Mouse (Mus musculus) Patski (cell line): ENCODE measurements at regions not wholly inside any gene's neighbourhood (a gene's known extent, or its start where the extent isn't known, plus 50 kb on each side); places are given as distances from the start of the nearest gene placed in this dataset.

Experiments used
- ATAC-seq: fragments of 100-300 bp; one replicate; pipeline ENCODE4 v1.8.0; 2021
- CTCF ChIA-PET: fragments of 350-600 bp; sonication (Branson Sonifier 250); formaldehyde crosslinking; loops from one replicate; lab custom pipeline; 2022; ENCODE audit warnings: inconsistent platforms; lab: Charles Lee
- POLR2A ChIA-PET: fragments of 350-600 bp; sonication (Branson Sonifier 250); formaldehyde crosslinking; loops from one replicate; lab custom pipeline; 2022; ENCODE audit warnings: antibody characterized with exemption, inconsistent platforms; lab: Charles Lee
- DNase-seq: peaks from one replicate; pipeline ENCODE4 v3.0.0-alpha.2; 2011; ENCODE audit warnings: low read depth, low spot score
- H3K27me3 ChIP-seq: fragments of 371-371 bp; one replicate; pipeline ENCODE4 v1.5.1; 2021
- CTCF ChIP-seq: fragments of 100-300 bp; IDR thresholded peaks from one replicate; pipeline ENCODE4 v1.5.1; 2021
- in situ Hi-C: fragments of 300-500 bp; cut with MboI; formaldehyde crosslinking; loops from 3 replicates; pipeline ENCODE4 v1.11.1; 2018; ENCODE audit warnings: low pct_unique_long_range_greater_than_20kb, mixed read lengths

- TF ChIP-seq CTCF, result no peak
- H3K27me3 ChIP-seq, result peaks cover 14% of the 10 kb centered on the region
- in situ Hi-C loops, result no loop called here
- DNase-seq, result no peak
- ATAC-seq, result no peak
- ChIA-PET CTCF (interaction anchor here (0.9 kb wide), 1 partner anchor 17 kb away, joined by 3 read pairs; no protein-coding TSS in a partner anchor), POLR2A (no interaction called here)
Measured at GRCm38 (mm10) chr14:32735356-32735755, 50.3 kb upstream of the 3425401B19Rik start.
